Mouse (Mus musculus): ENCODE data around the gene Gm28308. TPM values are rescaled to one million over a fixed set of nuclear protein-coding genes. Genes with fewer than 3 reads are reported as not detected.

The Gm28308 gene
- total and polyA plus RNA-seq, 3 experiments, result not detected

DNA sequence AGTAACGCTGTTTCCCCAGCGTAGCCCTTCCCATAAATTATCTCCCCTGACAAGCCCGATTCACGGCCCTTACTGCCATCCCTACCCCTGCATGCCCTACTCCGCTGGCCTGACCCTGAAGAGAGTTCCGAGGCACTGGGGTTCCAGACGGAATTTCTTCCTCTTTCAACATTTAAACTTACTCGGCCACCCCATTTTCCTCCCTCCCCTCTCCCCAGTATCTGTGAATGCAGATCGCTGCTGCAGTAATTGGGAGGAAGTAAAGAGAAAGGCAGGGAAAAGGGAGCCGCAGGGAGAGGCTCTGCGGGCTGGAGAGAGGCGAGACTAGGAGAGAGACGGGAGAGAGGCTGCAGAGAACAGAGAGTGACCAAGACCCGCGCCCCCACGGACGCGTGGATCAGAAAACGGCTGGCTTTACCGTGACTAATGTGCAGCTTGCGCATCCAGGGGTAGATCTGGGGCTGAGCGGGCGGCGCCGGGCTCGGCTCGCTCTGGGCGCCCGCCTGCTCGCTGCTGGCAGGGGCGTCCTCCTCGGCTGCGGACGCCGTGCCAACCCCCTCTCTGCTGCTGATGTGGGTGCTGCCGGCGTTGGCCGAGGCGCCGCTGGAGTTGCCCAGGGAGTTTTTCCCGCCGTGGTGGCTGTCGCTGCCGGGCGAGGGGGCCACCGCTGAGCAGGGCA lies 9.6 kb downstream of the Gm28308 start:
- WGBS, result 7% methylated on average over 46 of the region's 46 CpGs
- Histone ChIP-seq H3K9ac (ENCODE audit: low read depth, low read length) (peak overlapping the region; percentile 63), H3K27ac (peak overlapping the region; percentile 56), H3K4me3 (peak overlapping the region; percentile 53), H3K4me1 (ENCODE audit: control insufficient read depth, insufficient read depth, low read length) (no peaks in the 10 kb centered on the region), H3K36me3 (ENCODE audit: control insufficient read depth, insufficient read depth, low read length) (no peaks in the 10 kb centered on the region), H3K27me3 (ENCODE audit: control insufficient read depth, insufficient read depth, low read length) (peaks cover 35% of the 10 kb centered on the region), H3K79me2 (replicated peaks; ENCODE audit: control insufficient read depth, insufficient read depth, low read length) (no peaks in the 10 kb centered on the region)
- no peak for TF ChIP-seq POLR2A (IDR thresholded peaks at IDR 0.05; ENCODE audit: insufficient read depth, low read depth, low read length)
- intact Hi-C loops (cut with DNase I), result no loop called here
- DNase-seq, result peak; percentile 19 to 46

GRCm38 (mm10) chr6:52203121-52203370 lies 10.1 kb downstream of the Gm28308 start:
- intact Hi-C loops (cut with DNase I), result no loop called here
- WGBS, result 6% methylated on average over 10 of the region's 10 CpGs
- H3K4me1 ChIP-seq (ENCODE audit: control insufficient read depth, insufficient read depth, low read length), result no peaks in the 10 kb centered on the region
- no peak for TF ChIP-seq EP300 (IDR thresholded peaks at IDR 0.05; ENCODE audit: insufficient read depth, low read depth, low read length)
- no peak for TF ChIP-seq CTCF (IDR thresholded peaks at IDR 0.05)
- TF ChIP-seq POLR2A (IDR thresholded peaks at IDR 0.05; ENCODE audit: insufficient read depth, low read depth, low read length), result no peak
- peaks cover 31% of the 10 kb centered on the region for H3K27me3 ChIP-seq (ENCODE audit: control insufficient read depth, insufficient read depth, low read length)
- H3K9ac ChIP-seq (ENCODE audit: low read depth, low read length), result peak overlapping the region; percentile 63
- H3K36me3 ChIP-seq (ENCODE audit: control insufficient read depth, insufficient read depth, low read length), result no peaks in the 10 kb centered on the region
- peak overlapping the region; percentile 56; the same call in 1 of the 2 replicates for H3K27ac ChIP-seq
- no peak for DNase-seq
- peak overlapping the region; percentile 53 for H3K4me3 ChIP-seq
- H3K79me2 ChIP-seq (replicated peaks; ENCODE audit: control insufficient read depth, insufficient read depth, low read length), result no peaks in the 10 kb centered on the region

- no peak for TF ChIP-seq EP300 (IDR thresholded peaks at IDR 0.05; ENCODE audit: insufficient read depth, low read depth, low read length)
- no peak for TF ChIP-seq POLR2A (IDR thresholded peaks at IDR 0.05; ENCODE audit: insufficient read depth, low read depth, low read length)
- no peak for TF ChIP-seq CTCF (IDR thresholded peaks at IDR 0.05)
- Histone ChIP-seq H3K79me2 (replicated peaks; ENCODE audit: control insufficient read depth, insufficient read depth, low read length) (no peaks in the 10 kb centered on the region), H3K4me3 (peak overlapping the region; percentile 53), H3K27ac (no peak overlapping the region; the same call in 1 of the 2 replicates), H3K36me3 (ENCODE audit: control insufficient read depth, insufficient read depth, low read length) (no peaks in the 10 kb centered on the region), H3K9ac (ENCODE audit: low read depth, low read length) (no peak overlapping the region), H3K4me1 (ENCODE audit: control insufficient read depth, insufficient read depth, low read length) (no peaks in the 10 kb centered on the region), H3K27me3 (ENCODE audit: control insufficient read depth, insufficient read depth, low read length) (peaks cover 32% of the 10 kb centered on the region)
- 18% methylated on average over 22 of the region's 22 CpGs for WGBS
- no peak for DNase-seq
- intact Hi-C loops (cut with DNase I), result no loop called here
Observed at GRCm38 (mm10) chr6:52202362-52203120, 10.6 kb downstream of the Gm28308 start.

- intact Hi-C loops (cut with DNase I), result no loop called here
- H3K4me1 ChIP-seq (ENCODE audit: control insufficient read depth, insufficient read depth, low read length), result no peaks in the 10 kb centered on the region
- peaks cover 31% of the 10 kb centered on the region for H3K27me3 ChIP-seq (ENCODE audit: control insufficient read depth, insufficient read depth, low read length)
- no peaks in the 10 kb centered on the region for H3K79me2 ChIP-seq (replicated peaks; ENCODE audit: control insufficient read depth, insufficient read depth, low read length)
- H3K27ac ChIP-seq, result no peak overlapping the region
- WGBS, result 55% methylated on average over 1 of the region's 1 CpGs
- DNase-seq, result no peak
- TF ChIP-seq EP300 (IDR thresholded peaks at IDR 0.05; ENCODE audit: insufficient read depth, low read depth, low read length) (no peak), POLR2A (IDR thresholded peaks at IDR 0.05; ENCODE audit: insufficient read depth, low read depth, low read length) (no peak), CTCF (IDR thresholded peaks at IDR 0.05) (no peak)
- no peaks in the 10 kb centered on the region for H3K36me3 ChIP-seq (ENCODE audit: control insufficient read depth, insufficient read depth, low read length)
- H3K4me3 ChIP-seq, result no peak overlapping the region
- no peak overlapping the region for H3K9ac ChIP-seq (ENCODE audit: low read depth, low read length)
Observed at GRCm38 (mm10) chr6:52201269-52201668, 11.9 kb downstream of the Gm28308 start.

- no peak for DNase-seq
- WGBS, result 41% methylated on average over 10 of the region's 10 CpGs
- no peaks in the 10 kb centered on the region for H3K4me1 ChIP-seq (ENCODE audit: control insufficient read depth, insufficient read depth, low read length)
- no peak overlapping the region for H3K9ac ChIP-seq (ENCODE audit: low read depth, low read length)
- intact Hi-C loops (cut with DNase I), result no loop called here
- H3K79me2 ChIP-seq (replicated peaks; ENCODE audit: control insufficient read depth, insufficient read depth, low read length), result no peaks in the 10 kb centered on the region
- TF ChIP-seq CTCF (IDR thresholded peaks at IDR 0.05) (no peak), POLR2A (IDR thresholded peaks at IDR 0.05; ENCODE audit: insufficient read depth, low read depth, low read length) (no peak), EP300 (IDR thresholded peaks at IDR 0.05; ENCODE audit: insufficient read depth, low read depth, low read length) (no peak)
- H3K27ac ChIP-seq, result no peak overlapping the region
- no peaks in the 10 kb centered on the region for H3K36me3 ChIP-seq (ENCODE audit: control insufficient read depth, insufficient read depth, low read length)
- peaks cover 29% of the 10 kb centered on the region for H3K27me3 ChIP-seq (ENCODE audit: control insufficient read depth, insufficient read depth, low read length)
- no peak overlapping the region for H3K4me3 ChIP-seq
Observed at GRCm38 (mm10) chr6:52200751-52201250, 12.3 kb downstream of the Gm28308 start.

Data from heart, adult 2 months (tissue).